Mouse (Mus musculus) MEL (cell line): ENCODE data around the gene Dcdc2b.

Experiments used
- CHD2 ChIP-seq: IDR thresholded peaks from 2 replicates; pipeline ENCODE4 v1.6.1; 2011; ENCODE audit warnings: low read length, improper control_type of control experiment
- CTCF ChIP-seq, 3 experiments: IDR thresholded peaks in 2 of 3; conservative IDR thresholded peaks in 1 of 3; 2 replicates each; pipeline ENCODE4 v1.5.1; 2011 to 2012; ENCODE audit warnings: low read length in 3 of 3, low read depth in 2 of 3, mild to moderate bottlenecking in 2 of 3, improper control_type of control experiment in 1 of 3, inconsistent platforms in 1 of 3, mixed read lengths in 1 of 3, moderate library complexity in 1 of 3; ENCODE audit not compliant: control insufficient read depth in 1 of 3, insufficient read depth in 1 of 3, poor library complexity in 1 of 3, severe bottlenecking in 1 of 3
- MAX ChIP-seq: IDR thresholded peaks from 2 replicates; pipeline ENCODE4 v1.6.1; 2011; ENCODE audit warnings: low read length, improper control_type of control experiment
- MYC ChIP-seq: IDR thresholded peaks from 2 replicates; pipeline ENCODE4 v1.6.1; 2011; ENCODE audit warnings: low read depth, mild to moderate bottlenecking, low read length, improper control_type of control experiment, moderate library complexity

DNA sequence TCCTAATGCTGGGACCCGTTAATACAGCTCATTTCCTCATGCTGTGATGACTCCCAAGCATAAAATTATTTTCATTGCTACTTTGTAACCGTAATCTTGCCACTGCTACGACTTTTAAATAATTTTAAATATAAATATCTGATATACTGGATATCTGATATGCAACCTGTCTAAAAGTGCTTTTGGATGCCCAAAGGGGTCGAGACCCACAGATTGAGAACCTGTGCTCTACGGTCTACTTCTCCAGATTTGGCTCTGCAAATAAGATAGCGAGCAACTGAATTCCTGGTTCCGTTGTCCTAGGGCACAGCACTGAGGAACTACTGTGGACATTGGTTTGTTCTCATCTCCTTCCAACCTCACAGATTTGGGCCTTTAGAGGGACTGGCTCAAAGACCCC lies 36.4 kb downstream of the Dcdc2b start:
- TF ChIP-seq MAX (no peak), CTCF (IDR thresholded peaks at IDR 0.05 in 2 of 3, conservative IDR thresholded peaks at IDR 0.05 in 1 of 3; ENCODE audit: control insufficient read depth in 1 of 3, insufficient read depth in 1 of 3, low read depth in 2 of 3, low read length in 3 of 3, poor library complexity in 1 of 3, severe bottlenecking in 1 of 3) (no peak), CHD2 (no peak), MYC (no peak)
